Mouse (Mus musculus): ENCODE results near the gene Prr7. TPM values are rescaled to one million over a fixed set of nuclear protein-coding genes. Genes with fewer than 3 reads are reported as not detected.
A peak's percentile ranks its signal among the peaks of the same experiment; 100 is the strongest.

Prr7 gene
- polyA plus RNA-seq, 1 experiment from 2014 or later = not detected

DNA sequence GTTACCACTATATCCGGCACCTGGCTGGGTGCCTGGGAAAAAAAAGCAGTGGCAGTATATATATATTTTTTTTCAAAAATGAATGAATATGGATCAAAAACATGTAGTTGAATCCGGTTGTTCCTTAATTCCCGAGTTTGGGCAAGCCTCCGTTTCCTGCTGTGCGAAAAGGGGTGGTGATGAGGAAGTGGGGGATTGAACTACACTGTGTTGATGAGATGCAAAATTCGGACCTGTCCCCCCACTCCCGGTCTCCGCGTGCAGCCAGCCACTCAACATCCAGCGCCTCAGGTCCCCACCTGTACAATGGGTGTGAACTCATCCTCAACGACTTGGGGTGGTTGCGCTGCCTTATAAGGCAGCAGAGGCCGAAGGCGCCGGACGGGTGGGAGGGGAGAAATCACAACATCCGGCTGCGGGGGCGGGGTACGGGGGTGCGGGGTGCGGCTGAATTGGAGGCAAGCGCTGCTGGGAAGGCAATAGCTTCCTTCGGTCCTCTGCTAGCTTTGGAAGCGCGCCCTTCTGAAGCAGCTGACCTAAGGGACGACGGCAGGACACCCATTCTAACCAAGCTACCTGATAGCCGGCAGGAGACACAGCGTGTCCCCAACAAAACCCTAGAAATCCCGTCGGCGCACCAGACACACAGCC, 19.7 kb upstream of the Prr7 start:
- peak overlapping the region; percentile 52 for H3K4me3 ChIP-seq (ENCODE audit: inconsistent target)
- no peaks in the 10 kb centered on the region for H3K36me3 ChIP-seq (ENCODE audit: inconsistent target)
- 0% methylated on average over 33 of the region's 33 CpGs for WGBS (ENCODE audit: missing documents)
- H3K27ac ChIP-seq = peak overlapping the region; percentile 75
- H3K79me2 ChIP-seq (ENCODE audit: inconsistent target) = peaks cover 32% of the 10 kb centered on the region; the same call in 1 of the 2 replicates

DNA sequence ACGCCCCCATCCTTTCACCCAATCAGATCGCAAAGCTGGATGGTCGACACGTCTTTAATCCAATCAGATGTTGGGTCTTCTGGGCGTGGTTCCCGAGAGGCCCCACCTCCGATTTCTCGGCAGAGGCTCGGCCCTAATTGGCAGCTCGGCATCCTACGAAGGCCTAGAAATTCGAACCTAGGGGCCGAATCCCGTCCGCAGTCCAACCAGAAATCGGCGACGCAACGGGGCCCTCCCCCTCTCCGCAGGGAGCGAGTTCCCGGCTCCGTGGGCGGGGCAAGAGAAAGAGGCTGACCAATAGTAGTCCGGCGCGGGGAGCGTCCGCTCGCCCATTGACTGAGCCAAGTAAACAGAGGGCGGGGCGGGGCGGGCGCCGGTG, 19.1 kb upstream of the Prr7 start, which contains the start of gene Grk6:
Gene Grk6 (plus strand): TSS at position 136 of the 379 bp plus-strand sequence.
- peaks cover 32% of the 10 kb centered on the region; the same call in 1 of the 2 replicates for H3K79me2 ChIP-seq (ENCODE audit: inconsistent target)
- no peaks in the 10 kb centered on the region for H3K36me3 ChIP-seq (ENCODE audit: inconsistent target)
- H3K27ac ChIP-seq = peak within 1 kb of the TSS; percentile 75
- 2% methylated on average over 33 of the region's 35 CpGs for WGBS (ENCODE audit: missing documents)
- H3K4me3 ChIP-seq (ENCODE audit: inconsistent target) = peak within 1 kb of the TSS; percentile 52

DNA sequence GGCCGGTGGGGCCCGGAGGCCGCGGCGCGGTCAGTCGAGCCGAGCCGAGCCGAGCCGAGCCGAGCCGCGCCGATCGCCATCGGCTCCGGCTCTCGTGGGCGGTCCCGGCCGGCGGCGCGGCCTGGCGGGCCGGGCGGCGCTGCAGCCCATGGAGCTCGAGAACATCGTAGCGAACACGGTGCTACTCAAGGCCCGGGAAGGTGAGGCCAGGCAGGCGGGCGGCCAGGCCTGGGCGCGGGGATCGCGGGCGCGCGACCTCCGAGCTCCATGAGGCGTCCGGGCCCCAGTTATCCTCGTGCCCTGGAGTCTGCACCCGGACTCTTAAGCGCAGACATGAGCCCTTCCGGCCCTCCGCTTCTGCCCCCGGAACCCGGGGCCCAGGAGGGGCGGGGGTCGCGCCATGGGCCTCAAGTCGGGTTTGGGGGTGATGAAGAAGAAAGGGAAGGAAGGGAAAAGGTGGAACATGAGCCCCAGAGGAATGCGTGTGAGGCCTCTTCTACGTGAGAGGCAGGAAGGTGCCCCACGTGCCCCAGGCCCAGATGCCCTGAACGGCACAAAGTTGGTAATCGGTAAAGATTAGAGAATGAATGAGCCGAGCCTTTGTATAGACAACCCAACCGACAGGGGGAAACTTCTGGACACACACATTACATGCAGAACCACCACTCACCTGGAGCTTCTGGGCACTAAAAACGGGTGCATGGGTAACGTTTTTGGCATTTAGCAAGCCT, 18.5 kb upstream of the Prr7 start:
- Histone ChIP-seq H3K36me3 (ENCODE audit: inconsistent target) (no peaks in the 10 kb centered on the region; the same call in 1 of the 2 replicates), H3K4me3 (ENCODE audit: inconsistent target) (peak overlapping the region; percentile 48), H3K27ac (no peak overlapping the region), H3K79me2 (ENCODE audit: inconsistent target) (peaks cover 32% of the 10 kb centered on the region; the same call in 1 of the 2 replicates)
- WGBS (ENCODE audit: missing documents) = 1% methylated on average over 66 of the region's 66 CpGs

DNA sequence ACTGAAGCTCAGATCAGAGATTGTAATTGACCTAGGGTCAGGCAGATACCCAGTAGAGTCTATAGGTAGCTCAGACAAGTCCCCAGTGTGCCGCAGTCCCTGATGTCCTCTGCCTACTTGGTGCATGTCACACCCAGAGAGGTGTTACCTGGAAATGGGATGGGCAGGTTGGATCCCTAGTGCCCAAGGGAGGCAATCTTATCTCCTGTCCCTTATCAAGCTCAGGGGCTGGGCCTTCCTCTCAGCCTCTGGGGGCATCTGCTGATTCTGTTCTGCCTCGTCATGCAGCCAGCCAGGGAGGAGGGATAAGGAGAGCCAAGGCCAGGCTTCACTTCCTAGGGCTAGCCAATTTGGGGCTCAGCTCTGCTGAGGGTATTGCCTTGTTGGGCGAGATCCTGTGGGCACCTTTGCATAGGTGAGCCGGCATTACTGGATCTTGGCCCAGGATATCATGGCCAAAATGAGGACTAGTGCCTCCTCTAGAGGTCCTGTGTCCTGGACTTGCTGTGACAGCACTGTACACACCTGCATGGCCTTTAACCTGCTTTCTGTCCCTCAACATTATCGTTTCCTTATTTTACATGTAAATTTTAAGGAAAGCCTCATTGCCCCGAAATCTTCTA, 17.5 kb upstream of the Prr7 start:
- no peak overlapping the region for H3K27ac ChIP-seq
- H3K4me3 ChIP-seq (ENCODE audit: inconsistent target) = no peak overlapping the region
- H3K36me3 ChIP-seq (ENCODE audit: inconsistent target) = peaks cover 10% of the 10 kb centered on the region; the same call in 1 of the 2 replicates
- H3K79me2 ChIP-seq (ENCODE audit: inconsistent target) = peaks cover 32% of the 10 kb centered on the region; the same call in 1 of the 2 replicates
- 75% methylated on average over 6 of the region's 6 CpGs for WGBS (ENCODE audit: missing documents)

DNA sequence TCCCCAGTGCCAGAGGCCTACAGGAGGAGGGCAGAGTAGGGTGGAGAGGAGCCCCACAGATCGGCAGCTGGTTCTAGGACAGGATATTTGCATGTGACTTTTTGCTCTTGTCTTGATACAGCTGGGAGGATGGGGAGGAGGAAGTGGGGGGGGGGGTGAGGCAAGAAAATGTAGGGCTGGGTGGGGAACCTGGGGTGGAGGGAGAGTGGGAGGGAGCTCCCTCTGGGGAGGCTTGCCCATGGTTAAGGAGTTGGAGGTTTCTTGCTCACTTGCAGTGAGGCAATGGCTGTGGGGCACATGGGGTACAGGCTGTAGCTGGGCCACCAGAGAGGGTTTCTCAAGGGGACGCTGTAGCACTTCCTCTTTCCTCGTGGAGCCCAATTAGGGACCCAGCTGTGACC, 16.5 kb upstream of the Prr7 start:
- Histone ChIP-seq H3K36me3 (ENCODE audit: inconsistent target) (peaks cover 20% of the 10 kb centered on the region; the same call in 1 of the 2 replicates), H3K4me3 (ENCODE audit: inconsistent target) (no peak overlapping the region)

DNA sequence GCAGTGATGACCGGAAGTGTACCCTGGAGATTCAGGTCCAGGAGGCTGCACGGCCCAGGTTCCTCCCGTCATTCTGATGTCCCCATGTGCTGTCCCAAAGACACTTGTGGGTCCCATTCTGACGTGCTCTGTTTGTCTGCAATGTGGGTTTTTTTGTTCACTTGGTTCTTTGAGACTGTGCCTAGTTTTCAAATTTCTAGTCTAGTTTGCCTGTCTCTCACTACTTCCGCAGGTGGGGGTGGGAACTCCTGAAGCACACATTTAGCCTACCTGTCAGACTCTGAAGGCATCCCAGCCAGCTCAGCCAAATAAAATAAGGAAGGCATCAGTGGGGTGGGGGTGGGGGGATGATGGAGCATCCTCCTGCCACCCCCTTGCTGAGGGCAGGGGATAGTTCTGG, 15.9 kb upstream of the Prr7 start:
- Histone ChIP-seq H3K36me3 (ENCODE audit: inconsistent target) (peaks cover 26% of the 10 kb centered on the region; the same call in 1 of the 2 replicates), H3K4me3 (ENCODE audit: inconsistent target) (no peak overlapping the region), H3K79me2 (ENCODE audit: inconsistent target) (peaks cover 32% of the 10 kb centered on the region; the same call in 1 of the 2 replicates), H3K27ac (no peak overlapping the region)
- 80% methylated on average over 5 of the region's 5 CpGs for WGBS (ENCODE audit: missing documents)

More for the DNA sequence above, 16.5 kb upstream of the Prr7 start:
- Histone ChIP-seq H3K27ac (no peak overlapping the region), H3K79me2 (ENCODE audit: inconsistent target) (peaks cover 32% of the 10 kb centered on the region; the same call in 1 of the 2 replicates)
- 5% methylated on average over 3 of the region's 3 CpGs for WGBS (ENCODE audit: missing documents)

DNA sequence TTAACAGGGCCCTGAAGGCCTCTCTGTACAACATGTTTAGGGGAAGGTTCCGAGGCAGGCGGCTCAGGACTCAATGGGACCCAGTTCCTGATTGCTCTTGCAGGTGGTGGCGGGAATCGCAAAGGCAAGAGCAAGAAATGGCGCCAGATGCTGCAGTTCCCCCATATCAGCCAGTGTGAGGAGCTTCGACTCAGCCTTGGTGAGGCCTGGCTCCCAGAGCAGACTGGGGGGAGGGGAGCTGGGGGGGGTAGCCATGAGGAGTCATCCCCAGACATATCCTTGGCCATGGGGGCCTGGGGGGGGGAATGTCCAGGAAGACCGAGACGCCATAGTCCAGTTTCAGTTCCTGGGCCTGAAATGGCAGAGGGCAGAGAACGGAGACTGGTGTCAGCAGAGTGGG, 14.9 kb upstream of the Prr7 start:
- 74% methylated on average over 7 of the region's 9 CpGs for WGBS (ENCODE audit: missing documents)
- Histone ChIP-seq H3K27ac (no peak overlapping the region), H3K36me3 (ENCODE audit: inconsistent target) (peaks cover 35% of the 10 kb centered on the region; the same call in 1 of the 2 replicates), H3K4me3 (ENCODE audit: inconsistent target) (no peak overlapping the region), H3K79me2 (ENCODE audit: inconsistent target) (peaks cover 32% of the 10 kb centered on the region; the same call in 1 of the 2 replicates)

DNA sequence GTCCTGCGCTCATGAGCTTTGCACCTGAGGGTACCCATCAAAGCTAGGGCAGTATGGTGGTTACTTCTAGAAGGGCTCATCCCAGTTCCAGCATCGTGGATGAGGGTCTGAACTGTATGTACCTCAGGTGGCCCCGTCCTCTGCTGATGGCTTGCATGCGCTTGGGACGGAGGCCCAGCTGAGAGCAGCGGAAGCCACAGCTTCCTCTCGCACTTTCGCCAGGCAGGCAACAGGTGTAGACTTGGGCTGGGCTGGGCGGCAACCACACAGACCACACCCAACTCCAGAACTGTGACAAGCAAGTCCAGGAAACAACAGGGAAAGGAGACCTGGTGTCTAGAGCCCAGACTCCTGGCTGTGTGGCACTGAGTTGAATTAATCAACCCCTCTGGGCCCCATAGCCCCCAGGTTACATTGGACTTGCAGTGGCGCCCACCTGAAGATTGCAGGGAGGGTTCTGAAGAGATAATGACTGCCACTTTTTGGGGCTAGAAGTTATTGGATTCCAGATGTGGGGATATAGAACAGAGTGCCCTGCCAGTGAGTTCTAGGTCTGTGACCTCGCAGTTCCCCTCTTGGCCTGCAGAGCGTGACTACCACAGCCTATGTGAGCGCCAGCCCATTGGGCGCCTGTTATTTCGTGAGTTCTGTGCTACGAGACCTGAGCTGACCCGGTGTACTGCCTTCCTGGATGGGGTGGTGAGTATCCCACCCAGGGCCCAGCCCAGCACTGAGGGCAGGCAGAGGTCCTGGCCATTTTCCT, 14.2 kb upstream of the Prr7 start:
- Histone ChIP-seq H3K36me3 (ENCODE audit: inconsistent target) (peaks cover 39% of the 10 kb centered on the region; the same call in 1 of the 2 replicates), H3K79me2 (ENCODE audit: inconsistent target) (peaks cover 32% of the 10 kb centered on the region; the same call in 1 of the 2 replicates), H3K4me3 (ENCODE audit: inconsistent target) (no peak overlapping the region), H3K27ac (no peak overlapping the region)
- WGBS (ENCODE audit: missing documents) = 79% methylated on average over 17 of the region's 17 CpGs

DNA sequence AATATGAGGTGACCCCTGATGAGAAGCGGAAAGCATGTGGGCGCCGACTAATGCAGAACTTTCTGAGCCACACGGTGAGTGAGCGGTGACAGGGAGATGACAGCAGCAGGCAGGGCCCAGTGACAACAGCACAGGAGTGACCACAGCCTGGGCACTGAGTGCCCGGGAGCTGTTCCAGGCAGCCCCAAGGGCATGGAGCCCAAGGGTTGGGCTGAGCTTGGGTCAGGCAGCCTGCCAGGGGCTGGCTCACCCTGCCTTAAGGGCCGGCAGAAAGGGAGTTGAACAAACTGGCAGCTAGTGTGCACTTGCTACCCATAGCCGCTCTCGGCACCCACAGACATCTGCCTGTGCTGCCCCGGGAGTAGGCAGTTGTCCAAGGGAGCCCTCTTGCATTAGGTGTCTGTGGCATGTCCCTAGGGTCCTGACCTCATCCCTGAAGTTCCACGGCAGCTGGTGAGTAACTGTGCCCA, 13.5 kb upstream of the Prr7 start:
- WGBS (ENCODE audit: missing documents) = 92% methylated on average over 11 of the region's 11 CpGs
- no peak overlapping the region for H3K4me3 ChIP-seq (ENCODE audit: inconsistent target)
- H3K27ac ChIP-seq = no peak overlapping the region
- H3K79me2 ChIP-seq (ENCODE audit: inconsistent target) = peaks cover 32% of the 10 kb centered on the region; the same call in 1 of the 2 replicates
- peaks cover 39% of the 10 kb centered on the region; the same call in 1 of the 2 replicates for H3K36me3 ChIP-seq (ENCODE audit: inconsistent target)

DNA sequence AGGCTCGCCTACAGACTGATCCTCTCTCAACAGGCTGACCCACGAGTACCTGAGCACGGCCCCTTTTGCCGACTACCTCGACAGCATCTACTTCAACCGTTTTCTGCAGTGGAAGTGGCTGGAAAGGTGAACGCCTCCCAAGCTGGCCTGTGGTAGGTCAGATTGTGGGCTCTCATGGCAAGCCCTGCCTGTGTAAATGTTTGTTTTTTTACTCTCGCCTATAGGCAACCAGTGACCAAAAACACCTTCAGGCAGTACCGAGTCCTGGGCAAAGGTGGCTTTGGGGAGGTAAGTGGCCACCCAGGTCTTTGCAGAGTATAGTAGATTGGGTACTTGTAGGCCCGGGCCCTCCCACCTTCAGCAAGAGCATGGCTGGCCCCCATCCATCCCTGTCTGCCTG, 12.8 kb upstream of the Prr7 start:
- H3K36me3 ChIP-seq (ENCODE audit: inconsistent target) = peaks cover 39% of the 10 kb centered on the region; the same call in 1 of the 2 replicates
- H3K27ac ChIP-seq = no peak overlapping the region
- no peak overlapping the region for H3K4me3 ChIP-seq (ENCODE audit: inconsistent target)
- WGBS (ENCODE audit: missing documents) = 95% methylated on average over 10 of the region's 10 CpGs
- peaks cover 24% of the 10 kb centered on the region; the same call in 1 of the 2 replicates for H3K79me2 ChIP-seq (ENCODE audit: inconsistent target)

DNA sequence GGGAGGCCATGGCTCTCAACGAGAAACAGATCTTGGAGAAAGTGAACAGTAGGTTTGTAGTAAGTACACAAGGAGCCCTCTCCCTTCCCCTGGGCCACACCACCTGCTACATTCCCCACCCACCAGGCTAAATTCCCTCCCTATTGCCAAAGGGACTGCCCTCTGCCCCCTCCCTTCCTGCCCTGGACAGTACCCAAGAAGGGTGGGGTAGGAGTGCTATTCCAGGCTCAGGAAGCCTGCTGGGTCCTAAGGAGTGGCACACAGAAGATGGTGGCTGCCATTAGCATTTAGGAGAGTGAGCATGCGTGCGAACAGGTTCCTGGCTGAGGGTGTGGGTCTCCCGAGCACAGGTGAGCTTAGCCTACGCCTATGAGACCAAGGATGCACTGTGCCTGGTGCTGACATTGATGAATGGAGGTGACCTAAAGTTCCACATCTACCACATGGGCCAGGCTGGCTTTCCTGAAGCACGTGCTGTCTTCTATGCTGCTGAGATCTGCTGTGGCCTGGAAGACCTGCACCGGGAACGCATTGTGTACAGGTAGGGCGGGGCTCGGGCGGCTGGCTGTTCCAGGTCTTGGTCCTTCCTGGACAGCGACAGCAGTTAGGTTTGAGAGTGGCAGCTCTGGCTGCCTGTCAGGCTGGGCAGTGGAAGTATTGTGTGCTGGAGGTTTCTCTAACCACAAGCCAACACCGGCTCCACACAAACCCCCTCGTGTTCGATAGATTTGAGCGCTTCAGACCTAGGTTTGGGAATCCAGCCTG, 12.1 kb upstream of the Prr7 start:
- peaks cover 39% of the 10 kb centered on the region; the same call in 1 of the 2 replicates for H3K36me3 ChIP-seq (ENCODE audit: inconsistent target)
- H3K79me2 ChIP-seq (ENCODE audit: inconsistent target) = peaks cover 17% of the 10 kb centered on the region; the same call in 1 of the 2 replicates
- 95% methylated on average over 14 of the region's 16 CpGs for WGBS (ENCODE audit: missing documents)
- H3K27ac ChIP-seq = no peak overlapping the region
- no peak overlapping the region for H3K4me3 ChIP-seq (ENCODE audit: inconsistent target)

DNA sequence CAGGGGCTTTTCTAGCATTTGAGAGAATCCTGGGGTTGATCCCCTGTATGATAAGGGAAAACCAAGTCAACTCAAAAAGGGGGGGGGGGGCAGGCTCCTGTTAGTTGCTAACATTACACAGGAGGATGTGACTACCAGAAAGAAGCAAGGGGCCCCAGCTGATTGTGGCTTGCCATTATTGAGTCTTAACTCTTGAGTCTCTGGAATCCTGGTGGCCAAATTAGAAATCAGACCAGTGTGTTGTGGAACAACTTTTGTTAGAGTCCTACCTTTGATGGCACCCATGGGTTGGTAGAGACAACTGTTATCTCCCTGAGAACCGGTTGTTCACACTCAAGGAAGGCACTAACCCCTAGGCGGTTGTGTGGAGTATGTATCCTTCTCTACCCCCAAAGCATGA, 1.1 kb upstream of the Prr7 start:
- no peaks in the 10 kb centered on the region for H3K79me2 ChIP-seq (ENCODE audit: inconsistent target)
- H3K27ac ChIP-seq = no peak overlapping the region
- H3K4me3 ChIP-seq (ENCODE audit: inconsistent target) = no peak overlapping the region
- WGBS (ENCODE audit: missing documents) = 96% methylated on average over 2 of the region's 2 CpGs
- H3K36me3 ChIP-seq (ENCODE audit: inconsistent target) = peaks cover 20% of the 10 kb centered on the region; the same call in 1 of the 2 replicates

DNA sequence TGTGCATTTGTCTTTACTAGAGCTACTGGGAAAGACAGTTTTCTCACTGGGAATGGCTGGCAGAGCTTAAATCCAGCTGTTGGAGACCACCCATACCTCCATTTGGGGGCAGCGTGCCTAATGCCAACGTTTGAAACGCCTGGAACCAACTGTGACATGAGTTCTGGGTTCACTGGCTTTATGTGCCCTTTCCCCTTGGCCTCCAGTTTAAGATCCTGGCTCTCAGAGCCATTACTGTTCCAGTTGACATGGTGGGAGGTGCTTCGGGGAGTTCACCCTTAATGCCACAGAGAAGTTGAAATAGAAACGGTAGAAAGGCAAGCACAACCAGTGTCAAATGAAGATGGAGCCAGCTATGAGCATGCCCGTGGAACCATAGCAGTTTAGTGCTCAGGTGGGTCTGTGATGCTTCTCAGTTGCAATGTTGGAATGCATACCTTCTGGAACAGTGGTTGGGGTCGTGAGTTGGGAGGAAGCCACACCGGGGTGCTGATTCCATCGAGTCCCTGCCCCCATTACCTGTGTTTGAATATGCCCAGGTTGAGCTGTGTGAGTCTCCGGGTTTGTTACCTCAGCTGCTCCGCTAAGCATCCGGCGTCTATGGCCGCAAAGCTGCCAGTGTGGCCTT, 554 bp upstream of the Prr7 start:
- WGBS (ENCODE audit: missing documents) = 33% methylated on average over 14 of the region's 14 CpGs
- Histone ChIP-seq H3K36me3 (ENCODE audit: inconsistent target) (peaks cover 19% of the 10 kb centered on the region; the same call in 1 of the 2 replicates), H3K27ac (no peak overlapping the region), H3K79me2 (ENCODE audit: inconsistent target) (no peaks in the 10 kb centered on the region), H3K4me3 (ENCODE audit: inconsistent target) (no peak overlapping the region)

All from macrophage (primary cell).